Mouse (Mus musculus): ENCODE measurements around the gene Nfat5.

DNA sequence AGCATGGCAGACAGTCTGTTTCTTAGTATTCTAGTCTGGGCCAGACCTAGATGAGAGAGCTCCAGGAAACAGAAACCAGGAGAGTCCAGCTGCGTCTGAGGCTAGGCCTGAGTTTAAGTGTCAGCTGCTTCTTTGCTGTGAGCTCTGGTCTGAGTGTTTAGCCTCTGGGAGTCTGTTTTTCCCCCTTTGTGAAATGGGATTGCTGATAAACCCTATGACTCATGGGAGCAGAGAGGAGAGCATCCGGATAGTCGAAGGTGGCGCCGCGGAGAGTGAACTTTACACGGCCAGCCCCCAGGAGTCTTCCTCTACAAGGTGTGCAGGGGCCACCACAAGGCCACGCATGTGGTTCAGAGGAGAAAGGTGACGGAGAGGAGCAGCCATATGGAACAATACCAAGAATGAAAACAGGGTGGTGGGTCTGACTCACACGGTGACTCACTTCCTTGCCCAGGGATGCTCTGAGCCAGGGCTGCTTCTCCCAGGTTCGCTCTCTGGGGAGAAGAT is 38.3 kb upstream of the Nfat5 start:
- TF ChIP-seq CTCF (IDR thresholded peaks at IDR 0.05; ENCODE audit: extremely low read depth, insufficient read length, insufficient replicate concordance, low read depth, low read length) (no peak), POLR2A (IDR thresholded peaks at IDR 0.05; ENCODE audit: low read depth, low read length) (no peak)
